Comparison of ENCODE assay signal across 15 mouse cellular contexts in genomic region chr17:29441562-29441961, GRCm38 (mm10). TPM values are rescaled to one million over a fixed set of nuclear protein-coding genes. Genes with fewer than 3 reads are reported as not detected.
DNase-seq lines count a peak whose midpoint lies in the region; ATAC-seq and TF ChIP-seq lines count a peak whose summit lies in the region.
"Had no signal": no experiment of that assay in that cellular context is flagged by ENCODE, and none has a peak within 500 bp of the region (broad histone marks: within the 10 kb centered on the region; RNA-seq: fewer than 3 reads in every experiment).

No protein-coding gene starts in this region.

- TF ChIP-seq CTCF in liver, embryonic 14.5 days (IDR thresholded peaks at IDR 0.05; ENCODE audit: low read depth) = no peak

- no peak for DNase-seq in forebrain, embryonic 10.5 days (ENCODE audit: extremely low spot score, low spot score)
- DNase-seq in hindbrain, embryonic 10.5 days (ENCODE audit: low spot score) = no peak
- DNase-seq in MEL-GATA-1-ER (ENCODE audit: extremely low read depth, low read depth) = peak; percentile 56
- no peak for DNase-seq in liver, embryonic 14.5 days (ENCODE audit: low read depth in 3 of 3, low spot score in 3 of 3)
- no peak for DNase-seq in right cerebral cortex, postnatal 25 days
- DNase-seq in cerebellum, adult 8-10 months = no peak
- DNase-seq: cerebellum, postnatal 25 days; lung, postnatal 4 days; right cerebral cortex, postnatal 4 days; thymus, postnatal 25 days had no signal

- H3K4me3 ChIP-seq in forebrain, embryonic 10.5 days = no peak overlapping the region
- no peak overlapping the region for H3K4me3 ChIP-seq in forebrain, embryonic 13.5 days
- no peak overlapping the region for H3K4me3 ChIP-seq in hindbrain, embryonic 10.5 days
- no peak overlapping the region for H3K4me3 ChIP-seq in hindbrain, embryonic 13.5 days
- H3K4me3 ChIP-seq in liver, embryonic 14.5 days (ENCODE audit: insufficient read depth in 1 of 2, low read depth in 2 of 2, low read length in 2 of 2) = no peak overlapping the region
- H3K4me3 ChIP-seq: limb, embryonic 12.5 days; midbrain, embryonic 15.5 days had no signal

- no peaks in the 10 kb centered on the region for H3K36me3 ChIP-seq in forebrain, embryonic 10.5 days (replicated peaks)
- H3K36me3 ChIP-seq in forebrain, embryonic 13.5 days (ENCODE audit: poor library complexity, severe bottlenecking) = no peaks in the 10 kb centered on the region
- no peaks in the 10 kb centered on the region for H3K36me3 ChIP-seq in hindbrain, embryonic 10.5 days
- no peaks in the 10 kb centered on the region for H3K36me3 ChIP-seq in hindbrain, embryonic 13.5 days
- no peaks in the 10 kb centered on the region for H3K36me3 ChIP-seq in liver, embryonic 14.5 days (replicated peaks; ENCODE audit: control insufficient read depth, insufficient read depth, low read depth)
- H3K36me3 ChIP-seq: limb, embryonic 12.5 days; midbrain, embryonic 15.5 days had no signal

- ATAC-seq in forebrain, embryonic 13.5 days = no peak
- no peak for ATAC-seq in hindbrain, embryonic 13.5 days (ENCODE audit: low FRiP score)
- no peak for ATAC-seq in liver, embryonic 14.5 days (ENCODE audit: insufficient read depth)
- ATAC-seq: midbrain, embryonic 15.5 days had no signal

- H3K27me3 ChIP-seq in forebrain, embryonic 10.5 days (ENCODE audit: poor library complexity, severe bottlenecking) = peaks cover 11% of the 10 kb centered on the region; the same call in 1 of the 2 replicates
- H3K27me3 ChIP-seq in forebrain, embryonic 13.5 days = no peaks in the 10 kb centered on the region
- H3K27me3 ChIP-seq in hindbrain, embryonic 10.5 days (ENCODE audit: insufficient read depth, poor library complexity, severe bottlenecking) = no peaks in the 10 kb centered on the region
- no peaks in the 10 kb centered on the region for H3K27me3 ChIP-seq in hindbrain, embryonic 13.5 days
- H3K27me3 ChIP-seq in liver, embryonic 14.5 days (ENCODE audit: control insufficient read depth, insufficient read depth, low read length) = no peaks in the 10 kb centered on the region
- H3K27me3 ChIP-seq: CH12.LX; limb, embryonic 12.5 days; midbrain, embryonic 15.5 days had no signal

- H3K9ac ChIP-seq in forebrain, embryonic 13.5 days = no peak overlapping the region
- no peak overlapping the region for H3K9ac ChIP-seq in hindbrain, embryonic 13.5 days
- peak overlapping the region; percentile 55 for H3K9ac ChIP-seq in liver, embryonic 14.5 days (replicated peaks)
- H3K9ac ChIP-seq: limb, embryonic 12.5 days; midbrain, embryonic 15.5 days had no signal

- H3K27ac ChIP-seq in forebrain, embryonic 10.5 days = peak overlapping the region; percentile 91; the same call in 1 of the 2 replicates
- no peak overlapping the region for H3K27ac ChIP-seq in forebrain, embryonic 13.5 days
- 0 out of 2 replicates have a peak overlapping the region, but pooled peaks have one; percentile 3 for H3K27ac ChIP-seq in hindbrain, embryonic 10.5 days
- H3K27ac ChIP-seq in hindbrain, embryonic 13.5 days = no peak overlapping the region
- peak overlapping the region; percentile 100 for H3K27ac ChIP-seq in liver, embryonic 14.5 days
- H3K27ac ChIP-seq: midbrain, embryonic 15.5 days had no signal

- WGBS in forebrain, embryonic 10.5 days = 77% methylated on average over 4 of the region's 4 CpGs
- WGBS in forebrain, embryonic 13.5 days = 81% methylated on average over 4 of the region's 4 CpGs
- WGBS in hindbrain, embryonic 10.5 days = 81% methylated on average over 4 of the region's 4 CpGs
- 86% methylated on average over 4 of the region's 4 CpGs for WGBS in hindbrain, embryonic 13.5 days
- 46% methylated on average over 4 of the region's 4 CpGs for WGBS in liver, embryonic 14.5 days (ENCODE audit: insufficient replicate concordance)

- no peak for TF ChIP-seq EP300 in liver, embryonic 14.5 days (IDR thresholded peaks at IDR 0.05; ENCODE audit: low read depth)

- no peaks in the 10 kb centered on the region for H3K9me3 ChIP-seq in forebrain, embryonic 10.5 days
- H3K9me3 ChIP-seq in forebrain, embryonic 13.5 days (replicated peaks) = no peaks in the 10 kb centered on the region
- no peaks in the 10 kb centered on the region for H3K9me3 ChIP-seq in hindbrain, embryonic 10.5 days
- no peaks in the 10 kb centered on the region for H3K9me3 ChIP-seq in hindbrain, embryonic 13.5 days
- H3K9me3 ChIP-seq in liver, embryonic 14.5 days (ENCODE audit: control insufficient read depth, low read length) = no peaks in the 10 kb centered on the region
- H3K9me3 ChIP-seq: limb, embryonic 12.5 days; midbrain, embryonic 15.5 days had no signal

- peaks cover 81% of the 10 kb centered on the region for H3K4me1 ChIP-seq in forebrain, embryonic 10.5 days
- peaks cover 35% of the 10 kb centered on the region for H3K4me1 ChIP-seq in forebrain, embryonic 13.5 days
- H3K4me1 ChIP-seq in hindbrain, embryonic 10.5 days (replicated peaks) = peaks cover 78% of the 10 kb centered on the region
- H3K4me1 ChIP-seq in hindbrain, embryonic 13.5 days (replicated peaks) = peaks cover 36% of the 10 kb centered on the region
- peaks cover 87 to 89% of the 10 kb centered on the region in 2 experiments for H3K4me1 ChIP-seq in liver, embryonic 14.5 days (replicated peaks; ENCODE audit: control insufficient read depth in 2 of 2, insufficient read depth in 2 of 2, low read length in 1 of 2)

- H3K4me2 ChIP-seq in forebrain, embryonic 13.5 days = no peak overlapping the region
- no peak overlapping the region for H3K4me2 ChIP-seq in hindbrain, embryonic 13.5 days
- H3K4me2 ChIP-seq in liver, embryonic 14.5 days (ENCODE audit: low read depth) = peak overlapping the region; percentile 74; the same call in 1 of the 2 replicates
- H3K4me2 ChIP-seq: limb, embryonic 12.5 days; midbrain, embryonic 15.5 days had no signal

RNA-seq across cellular contexts. Expression of gene Pim1, which starts 49.0 kb away (rescaled TPM):
- polyA plus RNA-seq in forebrain, embryonic 10.5 days (2016; fragmentation: Nextera tagmentation; extraction: Ambion mirVana) = 32.2 and 33.1 TPM in 2 replicates
- polyA plus RNA-seq in forebrain, embryonic 13.5 days (2015; fragmentation: Nextera tagmentation; extraction: Ambion mirVana) = 21.0 and 22.0 TPM in 2 replicates
- 25.0 and 30.5 TPM in 2 replicates for polyA plus RNA-seq in hindbrain, embryonic 10.5 days (2016; fragmentation: Nextera tagmentation; extraction: Ambion mirVana)
- polyA plus RNA-seq in hindbrain, embryonic 13.5 days (2015; fragmentation: Nextera tagmentation; extraction: Ambion mirVana) = 12.7 and 13.8 TPM in 2 replicates
- polyA plus RNA-seq in liver, embryonic 14.5 days (2012; rRNA removed) = 61.4 and 64.5 TPM in 2 replicates
- 60.4 and 69.9 TPM in 2 replicates for polyA plus RNA-seq in liver, embryonic 14.5 days (2014; fragmentation: Nextera tagmentation; extraction: Ambion mirVana)

Comparison
In these comparisons a context has a peak if more than half of its experiments do, and no peak if none do; other contexts are left out.
1. H3K27ac ChIP-seq: peak in forebrain, embryonic 10.5 days (single experiment), hindbrain, embryonic 10.5 days (single experiment) and liver, embryonic 14.5 days (single experiment); none in forebrain, embryonic 13.5 days (single experiment) and hindbrain, embryonic 13.5 days (single experiment).